ENCODE assay signal across 8 mouse cellular contexts in the genomic region with DNA sequence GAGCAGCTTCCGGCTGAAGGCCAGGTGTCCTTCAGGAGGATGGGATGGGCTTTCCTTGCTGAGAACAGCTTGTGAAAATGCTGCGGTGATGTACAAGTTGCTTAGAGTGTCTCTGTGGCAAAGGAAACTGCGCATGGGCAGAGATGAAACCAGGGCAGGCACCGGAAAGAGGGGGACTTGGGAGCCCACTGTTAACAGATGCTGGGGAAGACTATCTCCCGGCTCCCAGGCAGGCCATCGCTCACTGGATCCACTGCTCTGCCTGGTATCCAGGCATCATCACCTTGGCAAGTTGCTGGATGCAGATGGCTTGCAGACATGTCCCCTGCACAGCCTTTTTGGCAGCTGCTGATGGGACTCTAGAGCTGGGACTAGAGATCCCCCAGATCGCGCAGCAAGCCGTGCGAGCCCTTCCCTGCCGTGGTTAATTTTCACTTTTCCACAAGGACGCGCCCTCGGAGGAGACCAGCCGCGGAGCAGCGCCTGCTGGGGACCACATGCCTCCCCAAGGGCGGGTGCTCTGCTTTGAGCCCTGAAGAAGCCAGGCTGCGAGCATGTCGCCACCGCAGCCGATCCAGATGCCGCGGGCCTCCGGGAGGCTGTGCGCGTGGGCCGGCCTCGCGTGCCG.
A peak's percentile ranks its signal among the peaks of the same experiment; 100 is the strongest.
DNase-seq lines count a peak whose midpoint lies in the region; ATAC-seq and TF ChIP-seq lines count a peak whose summit lies in the region.

No protein-coding gene starts in this region.

- peaks cover 66% of the 10 kb centered on the region for H3K27me3 ChIP-seq in hindbrain, embryonic 13.5 days
- no peaks in the 10 kb centered on the region for H3K27me3 ChIP-seq in limb, embryonic 11.5 days (ENCODE audit: control insufficient read depth, insufficient read depth, low read length)

- H3K9me3 ChIP-seq in hindbrain, embryonic 13.5 days = no peaks in the 10 kb centered on the region
- H3K9me3 ChIP-seq in limb, embryonic 11.5 days (ENCODE audit: control insufficient read depth, low read length) = no peaks in the 10 kb centered on the region

- peak overlapping the region; percentile 96 for H3K4me2 ChIP-seq in hindbrain, embryonic 13.5 days
- H3K4me2 ChIP-seq in limb, embryonic 11.5 days (ENCODE audit: low read depth, severe bottlenecking) = peak overlapping the region; percentile 98

- H3K4me3 ChIP-seq in bone marrow, adult 2 months (replicated peaks; ENCODE audit: control insufficient read depth, low read depth, low read length) = peak overlapping the region; percentile 33
- peak overlapping the region; percentile 6 for H3K4me3 ChIP-seq in embryonic fibroblast, embryonic 13.5 days (ENCODE audit: insufficient read depth, low read length)
- peak overlapping the region; percentile 58 for H3K4me3 ChIP-seq in hindbrain, embryonic 13.5 days
- peak overlapping the region; percentile 47 for H3K4me3 ChIP-seq in limb, embryonic 11.5 days (ENCODE audit: low read depth, low read length)

- 6% methylated on average over 31 of the region's 31 CpGs for WGBS in bone marrow, adult 2 months
- WGBS in hindbrain, embryonic 13.5 days = 4% methylated on average over 31 of the region's 31 CpGs
- WGBS in limb, embryonic 11.5 days = 4% methylated on average over 31 of the region's 31 CpGs

- intact Hi-C loops in heart, postnatal 14 days (cut with DNase I) = loop anchor here (2.0 to 5.0 kb wide), 4 partner anchors 81 to 374 kb away; no protein-coding TSS in a partner anchor

- peak; percentile 56 to 65 for DNase-seq in heart, adult 18-20 months
- no peak for DNase-seq in heart, postnatal 14 days
- DNase-seq in limb, embryonic 11.5 days (ENCODE audit: low spot score) = peak; percentile 70
- peak; percentile 72 for DNase-seq in neural tube, embryonic 10.5 days (ENCODE audit: extremely low spot score, low spot score)
- peak; percentile 69 for DNase-seq in thymus, postnatal 14 days

- ATAC-seq in hindbrain, embryonic 13.5 days (ENCODE audit: low FRiP score) = peak; percentile 64
- ATAC-seq in limb, embryonic 11.5 days (ENCODE audit: insufficient number of reproducible peaks, low FRiP score, low TSS enrichment, low read depth) = peak; percentile 23; the same call in 1 of the 2 replicates

- no peaks in the 10 kb centered on the region for H3K4me1 ChIP-seq in bone marrow, adult 2 months (ENCODE audit: control insufficient read depth, insufficient read depth, low read length)
- H3K4me1 ChIP-seq in embryonic fibroblast, embryonic 13.5 days (ENCODE audit: control insufficient read depth, insufficient read depth, low read length) = peaks cover 11% of the 10 kb centered on the region; the same call in 1 of the 2 replicates
- peaks cover 36% of the 10 kb centered on the region for H3K4me1 ChIP-seq in hindbrain, embryonic 13.5 days (replicated peaks)
- H3K4me1 ChIP-seq in limb, embryonic 11.5 days (ENCODE audit: control insufficient read depth, insufficient read depth, low read length) = peaks cover 12% of the 10 kb centered on the region

- no peaks in the 10 kb centered on the region for H3K36me3 ChIP-seq in hindbrain, embryonic 13.5 days
- H3K36me3 ChIP-seq in limb, embryonic 11.5 days (ENCODE audit: control insufficient read depth, insufficient read depth, low read length) = no peaks in the 10 kb centered on the region

- no peak for TF ChIP-seq POLR2A in bone marrow, adult 2 months (IDR thresholded peaks at IDR 0.05; ENCODE audit: borderline replicate concordance, control insufficient read depth, low read depth, low read length)
- TF ChIP-seq POLR2A in embryonic fibroblast, embryonic 13.5 days (IDR thresholded peaks at IDR 0.05; ENCODE audit: low read depth, low read length) = no peak

- TF ChIP-seq CTCF in bone marrow, adult 2 months (IDR thresholded peaks at IDR 0.05; ENCODE audit: control insufficient read depth, insufficient read depth, low read length) = no peak
- no peak for TF ChIP-seq CTCF in embryonic fibroblast, embryonic 13.5 days (IDR thresholded peaks at IDR 0.05; ENCODE audit: borderline replicate concordance, insufficient read depth, low read length)

- H3K27ac ChIP-seq in bone marrow, adult 2 months (ENCODE audit: control insufficient read depth, insufficient read depth, low read depth, low read length, poor library complexity) = no peak overlapping the region
- H3K27ac ChIP-seq in embryonic fibroblast, embryonic 13.5 days (ENCODE audit: insufficient read depth, low read length) = peak overlapping the region; percentile 14
- H3K27ac ChIP-seq in hindbrain, embryonic 13.5 days = peak overlapping the region; percentile 91
- peak overlapping the region; percentile 82 for H3K27ac ChIP-seq in limb, embryonic 11.5 days (replicated peaks; ENCODE audit: low read depth, low read length)

- H3K9ac ChIP-seq in hindbrain, embryonic 13.5 days = peak overlapping the region; percentile 94
- H3K9ac ChIP-seq in limb, embryonic 11.5 days (ENCODE audit: low read length) = peak overlapping the region; percentile 96

Comparison
In these comparisons a context has a peak if more than half of its experiments do, and no peak if none do; other contexts are left out.
1. DNase-seq: peak in heart, adult 18-20 months (2 of 2), limb, embryonic 11.5 days (single experiment), neural tube, embryonic 10.5 days (single experiment) and thymus, postnatal 14 days (single experiment); none in heart, postnatal 14 days (0 of 2).
2. H3K4me3 ChIP-seq: peak in every context shown above with its lines; median percentile 58 in hindbrain, embryonic 13.5 days; 47 in limb, embryonic 11.5 days; 33 in bone marrow, adult 2 months; 6 in embryonic fibroblast, embryonic 13.5 days.